Mouse (Mus musculus) MEL (cell line): ENCODE measurements around the gene Slc35b1. TPM values are rescaled to one million over a fixed set of nuclear protein-coding genes. Genes with fewer than 3 reads are reported as not detected.
A peak's percentile ranks its signal among the peaks of the same experiment; 100 is the strongest.

Source experiments
- DNase-seq: peaks from one replicate; pipeline ENCODE4 v3.0.0; 2011; ENCODE audit warnings: low read depth, low spot score
- H3K27ac ChIP-seq: 2 replicates; pipeline ENCODE4 v1.5.1; 2012; ENCODE audit warnings: low read depth, mild to moderate bottlenecking, control low read depth, low read length, moderate library complexity; ENCODE audit not compliant: control insufficient read depth
- H3K27me3 ChIP-seq, 2 experiments: fragments of 150-350 bp in 1 of 2; sonication (generic) in 1 of 2; 2 replicates each; pipeline ENCODE4 v1.6.1; 2012; ENCODE audit warnings: low read length in 2 of 2, mild to moderate bottlenecking in 2 of 2, improper control_type of control experiment in 1 of 2, moderate library complexity in 1 of 2; ENCODE audit not compliant: insufficient read depth in 2 of 2, control insufficient read depth in 1 of 2
- H3K36me3 ChIP-seq, 2 experiments: 2 replicates each; pipeline ENCODE4 v1.6.1; 2012 to 2014; ENCODE audit warnings: low read length in 2 of 2, improper control_type of control experiment in 1 of 2, inconsistent platforms in 1 of 2, mild to moderate bottlenecking in 1 of 2; ENCODE audit not compliant: insufficient read depth in 2 of 2, control insufficient read depth in 1 of 2
- H3K4me1 ChIP-seq, 2 experiments: fragments of 150-350 bp in 1 of 2; sonication (generic) in 1 of 2; 2 replicates each; pipeline ENCODE4 v1.6.1; 2012; ENCODE audit warnings: low read length in 2 of 2, improper control_type of control experiment in 1 of 2, mild to moderate bottlenecking in 1 of 2; ENCODE audit not compliant: insufficient read depth in 2 of 2, control insufficient read depth in 1 of 2
- H3K4me3 ChIP-seq, 2 experiments: fragments of 150-350 bp in 1 of 2; sonication (generic) in 1 of 2; 2 replicates each; pipeline ENCODE4 v1.5.1; 2012; ENCODE audit warnings: low read depth in 2 of 2, low read length in 2 of 2, mild to moderate bottlenecking in 2 of 2, moderate library complexity in 2 of 2, control low read depth in 1 of 2, improper control_type of control experiment in 1 of 2; ENCODE audit not compliant: control insufficient read depth in 1 of 2, insufficient read depth in 1 of 2
- H3K79me2 ChIP-seq: 2 replicates; pipeline ENCODE4 v1.6.1; 2012; ENCODE audit warnings: mild to moderate bottlenecking, low read length, moderate library complexity; ENCODE audit not compliant: control insufficient read depth, poor library complexity, insufficient read depth
- H3K9ac ChIP-seq: 2 replicates; pipeline ENCODE4 v1.6.1; 2012; ENCODE audit warnings: low read depth, mild to moderate bottlenecking, control low read depth, low read length, moderate library complexity; ENCODE audit not compliant: control insufficient read depth, poor library complexity, severe bottlenecking
- H3K9me3 ChIP-seq: fragments of 150-350 bp; sonication (generic); replicated peaks from 2 replicates; pipeline ENCODE4 v1.6.1; 2012; ENCODE audit warnings: mild to moderate bottlenecking, low read length, improper control_type of control experiment, moderate library complexity; ENCODE audit not compliant: insufficient read depth
- BHLHE40 ChIP-seq: IDR thresholded peaks from 2 replicates; pipeline ENCODE4 v1.6.1; 2012; ENCODE audit warnings: low read depth, mild to moderate bottlenecking, inconsistent platforms, low read length, improper control_type of control experiment, borderline replicate concordance
- CTCF ChIP-seq, 3 experiments: IDR thresholded peaks in 2 of 3; conservative IDR thresholded peaks in 1 of 3; 2 replicates each; pipeline ENCODE4 v1.5.1; 2011 to 2012; ENCODE audit warnings: low read length in 3 of 3, low read depth in 2 of 3, mild to moderate bottlenecking in 2 of 3, improper control_type of control experiment in 1 of 3, inconsistent platforms in 1 of 3, mixed read lengths in 1 of 3, moderate library complexity in 1 of 3; ENCODE audit not compliant: control insufficient read depth in 1 of 3, insufficient read depth in 1 of 3, poor library complexity in 1 of 3, severe bottlenecking in 1 of 3
- E2F4 ChIP-seq: IDR thresholded peaks from 2 replicates; pipeline ENCODE4 v1.6.1; 2011; ENCODE audit warnings: low read depth, low read length, improper control_type of control experiment, borderline replicate concordance
- ELF1 ChIP-seq: IDR thresholded peaks from 2 replicates; pipeline ENCODE4 v1.6.1; 2014; ENCODE audit warnings: low read depth, mild to moderate bottlenecking, inconsistent platforms, low read length, improper control_type of control experiment, moderate library complexity
- ETS1 ChIP-seq: IDR thresholded peaks from 2 replicates; pipeline ENCODE4 v1.6.1; 2012; ENCODE audit warnings: low read depth, mild to moderate bottlenecking, inconsistent platforms, low read length, improper control_type of control experiment, moderate library complexity
- GABPA ChIP-seq: IDR thresholded peaks from 2 replicates; pipeline ENCODE4 v1.6.1; 2012; ENCODE audit warnings: low read depth, mild to moderate bottlenecking, inconsistent platforms, low read length, improper control_type of control experiment, moderate library complexity
- HCFC1 ChIP-seq: IDR thresholded peaks from 2 replicates; pipeline ENCODE4 v1.6.1; 2012; ENCODE audit warnings: low read depth, mild to moderate bottlenecking, inconsistent platforms, low read length, improper control_type of control experiment, moderate library complexity
- JUND ChIP-seq: IDR thresholded peaks from 2 replicates; pipeline ENCODE4 v1.6.1; 2011; ENCODE audit warnings: low read depth, mild to moderate bottlenecking, improper control_type of control experiment, low read length
- KAT2A ChIP-seq: conservative IDR thresholded peaks from 2 replicates; pipeline ENCODE4 v1.6.1; 2012; ENCODE audit warnings: low read depth, low read length, improper control_type of control experiment, inconsistent platforms
- MAX ChIP-seq: IDR thresholded peaks from 2 replicates; pipeline ENCODE4 v1.6.1; 2011; ENCODE audit warnings: low read length, improper control_type of control experiment
- MAZ ChIP-seq: IDR thresholded peaks from 2 replicates; pipeline ENCODE4 v1.6.1; 2012; ENCODE audit warnings: low read depth, mild to moderate bottlenecking, inconsistent platforms, low read length, improper control_type of control experiment
- MEF2A ChIP-seq: IDR thresholded peaks from 2 replicates; pipeline ENCODE4 v1.6.1; 2014; ENCODE audit warnings: low read depth, mild to moderate bottlenecking, inconsistent platforms, low read length, improper control_type of control experiment; ENCODE audit not compliant: poor library complexity, insufficient replicate concordance, severe bottlenecking; ENCODE audit errors: extremely low read depth
- MXI1 ChIP-seq: IDR thresholded peaks from 2 replicates; pipeline ENCODE4 v1.6.1; 2011; ENCODE audit warnings: mild to moderate bottlenecking, low read depth, low read length, improper control_type of control experiment
- MYB ChIP-seq: IDR thresholded peaks from 2 replicates; pipeline ENCODE4 v1.6.1; 2011; ENCODE audit warnings: mild to moderate bottlenecking, low read depth, low read length, improper control_type of control experiment
- NELFE ChIP-seq: IDR thresholded peaks from 2 replicates; pipeline ENCODE4 v1.6.1; 2011; ENCODE audit warnings: low read depth, low read length, improper control_type of control experiment
- NRF1 ChIP-seq: IDR thresholded peaks from 2 replicates; pipeline ENCODE4 v1.6.1; 2014; ENCODE audit warnings: low read depth, mild to moderate bottlenecking, inconsistent platforms, low read length, improper control_type of control experiment, moderate library complexity; ENCODE audit not compliant: poor library complexity, insufficient read depth, severe bottlenecking
- POLR2A ChIP-seq, 2 experiments: IDR thresholded peaks; 2 replicates each; pipeline ENCODE4 v1.6.1; 2011 to 2012; ENCODE audit warnings: low read length in 2 of 2, mild to moderate bottlenecking in 2 of 2, control low read depth in 1 of 2, improper control_type of control experiment in 1 of 2, low read depth in 1 of 2, moderate library complexity in 1 of 2; ENCODE audit not compliant: control insufficient read depth in 1 of 2, insufficient read depth in 1 of 2, poor library complexity in 1 of 2
- RAD21 ChIP-seq: IDR thresholded peaks from 2 replicates; pipeline ENCODE4 v1.6.1; 2011; ENCODE audit warnings: mild to moderate bottlenecking, low read depth, low read length, improper control_type of control experiment
- SIN3A ChIP-seq: IDR thresholded peaks from 2 replicates; pipeline ENCODE4 v1.6.1; 2012; ENCODE audit warnings: low read length, improper control_type of control experiment, inconsistent platforms
- SMC3 ChIP-seq: IDR thresholded peaks from 2 replicates; pipeline ENCODE4 v1.6.1; 2011; ENCODE audit warnings: low read depth, low read length, improper control_type of control experiment
- TAL1 ChIP-seq: IDR thresholded peaks from 2 replicates; pipeline ENCODE4 v1.6.1; 2012; ENCODE audit warnings: mild to moderate bottlenecking, inconsistent platforms, low read length, moderate library complexity, mixed read lengths
- TBP ChIP-seq: IDR thresholded peaks from 2 replicates; pipeline ENCODE4 v1.8.0; 2011; ENCODE audit warnings: low read depth, low read length, improper control_type of control experiment
- UBTF ChIP-seq: IDR thresholded peaks from 2 replicates; pipeline ENCODE4 v1.6.1; 2012; ENCODE audit warnings: low read depth, mild to moderate bottlenecking, inconsistent platforms, low read length, improper control_type of control experiment, moderate library complexity, borderline replicate concordance; ENCODE audit not compliant: insufficient read depth
- USF1 ChIP-seq: IDR thresholded peaks from 2 replicates; pipeline ENCODE4 v1.6.1; 2014; ENCODE audit warnings: low read depth, mild to moderate bottlenecking, inconsistent platforms, low read length, improper control_type of control experiment, moderate library complexity
- ZKSCAN1 ChIP-seq: IDR thresholded peaks from 2 replicates; pipeline ENCODE4 v1.6.1; 2012; ENCODE audit warnings: low read depth, mild to moderate bottlenecking, inconsistent platforms, low read length, improper control_type of control experiment, moderate library complexity
- ZMIZ1 ChIP-seq: IDR thresholded peaks from 2 replicates; pipeline ENCODE4 v1.6.1; 2012; ENCODE audit warnings: low read depth, mild to moderate bottlenecking, inconsistent platforms, low read length, improper control_type of control experiment, moderate library complexity
- polyA plus RNA-seq, 2 experiments: library from polyadenylated mRNA; stranded (reverse) in 1 of 2; unstranded in 1 of 2; fragments of >175 nt in 1 of 2; fragments of >200 nt in 1 of 2; gene quantifications; 2 replicates each; pipeline versions ENCODE4 v1.2.1 to v1.2.4; 2012; ENCODE audit warnings: low replicate concordance in 2 of 2, low read depth in 1 of 2; ENCODE audit not compliant: insufficient read length in 2 of 2, insufficient read depth in 1 of 2, missing spikeins in 1 of 2
- total RNA-seq: library from RNA; depleted of rRNA; stranded (reverse); fragments of 300-350 nt; gene quantifications from 2 replicates; pipeline ENCODE4 v1.2.3, GENCODE M21; 2012

Gene Slc35b1
- total and polyA plus RNA-seq, 3 experiments, result 59.1 to 82.4 TPM; not detected in 1

- peaks cover 31% of the 10 kb centered on the region for H3K79me2 ChIP-seq
- no peaks in the 10 kb centered on the region for H3K27me3 ChIP-seq
- no peaks in the 10 kb centered on the region; a peak in 1 of 4 replicates for H3K4me1 ChIP-seq
- no peak overlapping the region for H3K27ac ChIP-seq
- DNase-seq, result peak; percentile 57
- H3K36me3 ChIP-seq, result peaks cover 8 to 16% of the 10 kb centered on the region in 2 experiments
- H3K9ac ChIP-seq, result no peak overlapping the region
- no peaks in the 10 kb centered on the region for H3K9me3 ChIP-seq
- TF ChIP-seq BHLHE40, result no peak
- TF ChIP-seq MEF2A, result no peak
- TF ChIP-seq E2F4, result no peak
- no peak for TF ChIP-seq HCFC1
- TF ChIP-seq SMC3, result peak; percentile 40
- peak; percentile 25 for TF ChIP-seq RAD21
- no peak for TF ChIP-seq POLR2A (IDR thresholded peaks at IDR 0.05; ENCODE audit: control insufficient read depth in 1 of 2, insufficient read depth in 1 of 2, low read depth in 1 of 2, low read length in 2 of 2, poor library complexity in 1 of 2)
- TF ChIP-seq NRF1, result no peak
- TF ChIP-seq JUND, result no peak
- no peak for TF ChIP-seq NELFE
- no peak for TF ChIP-seq MXI1
- TF ChIP-seq GABPA, result no peak
- no peak for TF ChIP-seq KAT2A
- TF ChIP-seq TBP, result no peak
- TF ChIP-seq USF1, result 0 out of 2 replicates have a peak, but pooled peaks have one; percentile 5
- TF ChIP-seq CTCF (IDR thresholded peaks at IDR 0.05 in 2 of 3, conservative IDR thresholded peaks at IDR 0.05 in 1 of 3; ENCODE audit: control insufficient read depth in 1 of 3, insufficient read depth in 1 of 3, low read depth in 2 of 3, low read length in 3 of 3, poor library complexity in 1 of 3, severe bottlenecking in 1 of 3), result peak; percentile 33 to 69 (median 60)
- no peak for TF ChIP-seq MAZ
- no peak for TF ChIP-seq MYB
- TF ChIP-seq SIN3A, result no peak
- no peak for TF ChIP-seq MAX
- TF ChIP-seq UBTF, result no peak
- TF ChIP-seq TAL1, result no peak
- no peak for TF ChIP-seq ZKSCAN1
- no peak for TF ChIP-seq ELF1
- no peak for TF ChIP-seq ZMIZ1
- no peak for TF ChIP-seq ETS1
- no peak overlapping the region for H3K4me3 ChIP-seq
Measured at GRCm38 (mm10) chr11:95423505-95423904, 39.0 kb downstream of the Slc35b1 start.
